Mouse (Mus musculus): ENCODE data around the gene Slx1b. TPM values are rescaled to one million over a fixed set of nuclear protein-coding genes. Genes with fewer than 3 reads are reported as not detected.
A peak's percentile ranks its signal among the peaks of the same experiment; 100 is the strongest.

The Slx1b gene
- polyA plus RNA-seq, 1 experiment from 2014 or later: 20.3 TPM

GRCm38 (mm10) chr7:126704121-126704980 is 8.8 kb upstream of the Slx1b start:
- H3K4me1 ChIP-seq (replicated peaks; ENCODE audit: control insufficient read depth, insufficient read depth, low read length): peaks cover 30% of the 10 kb centered on the region
- peaks cover 4% of the 10 kb centered on the region; the same call in 1 of the 2 replicates for H3K9me3 ChIP-seq (ENCODE audit: control insufficient read depth, low read length)
- no peaks in the 10 kb centered on the region for H3K27me3 ChIP-seq (replicated peaks; ENCODE audit: control insufficient read depth, insufficient read depth, low read length)
- peak overlapping the region; percentile 68 for H3K27ac ChIP-seq (ENCODE audit: low read length)
- ATAC-seq: peak; percentile 90
- H3K9ac ChIP-seq (replicated peaks; ENCODE audit: low read depth, low read length): peak overlapping the region; percentile 89
- peak overlapping the region; percentile 83 for H3K4me3 ChIP-seq (replicated peaks; ENCODE audit: low read length)
- peaks cover 9% of the 10 kb centered on the region; the same call in 1 of the 2 replicates for H3K36me3 ChIP-seq (ENCODE audit: control insufficient read depth, insufficient read depth)
- WGBS: 2% methylated on average over 39 of the region's 39 CpGs
- peak overlapping the region; percentile 80 for H3K4me2 ChIP-seq (ENCODE audit: low read length)

GRCm38 (mm10) chr7:126703757-126704077 is 8.1 kb upstream of the Slx1b start:
- H3K9ac ChIP-seq (replicated peaks; ENCODE audit: low read depth, low read length): peak overlapping the region; percentile 89
- H3K27ac ChIP-seq (ENCODE audit: low read length): peak overlapping the region; percentile 26
- H3K27me3 ChIP-seq (replicated peaks; ENCODE audit: control insufficient read depth, insufficient read depth, low read length): no peaks in the 10 kb centered on the region
- WGBS: 10% methylated on average over 7 of the region's 7 CpGs
- H3K4me2 ChIP-seq (ENCODE audit: low read length): peak overlapping the region; percentile 80
- H3K4me3 ChIP-seq (replicated peaks; ENCODE audit: low read length): peak overlapping the region; percentile 83
- peaks cover 30% of the 10 kb centered on the region for H3K4me1 ChIP-seq (replicated peaks; ENCODE audit: control insufficient read depth, insufficient read depth, low read length)
- H3K9me3 ChIP-seq (ENCODE audit: control insufficient read depth, low read length): no peaks in the 10 kb centered on the region
- ATAC-seq: peak; percentile 39
- H3K36me3 ChIP-seq (ENCODE audit: control insufficient read depth, insufficient read depth): peaks cover 11% of the 10 kb centered on the region

GRCm38 (mm10) chr7:126702861-126703756 is 7.5 kb upstream of the Slx1b start:
- H3K27me3 ChIP-seq (replicated peaks; ENCODE audit: control insufficient read depth, insufficient read depth, low read length): no peaks in the 10 kb centered on the region
- peak overlapping the region; percentile 83 for H3K4me3 ChIP-seq (replicated peaks; ENCODE audit: low read length)
- no peak for ATAC-seq
- H3K4me1 ChIP-seq (replicated peaks; ENCODE audit: control insufficient read depth, insufficient read depth, low read length): peaks cover 30% of the 10 kb centered on the region
- peaks cover 11% of the 10 kb centered on the region for H3K36me3 ChIP-seq (ENCODE audit: control insufficient read depth, insufficient read depth)
- peak overlapping the region; percentile 89 for H3K9ac ChIP-seq (replicated peaks; ENCODE audit: low read depth, low read length)
- H3K4me2 ChIP-seq (ENCODE audit: low read length): peak overlapping the region; percentile 80
- peak overlapping the region; percentile 26 for H3K27ac ChIP-seq (ENCODE audit: low read length)
- no peaks in the 10 kb centered on the region for H3K9me3 ChIP-seq (ENCODE audit: control insufficient read depth, low read length)
- 90% methylated on average over 12 of the region's 12 CpGs for WGBS

- no peak overlapping the region for H3K4me3 ChIP-seq (replicated peaks; ENCODE audit: low read length)
- H3K27me3 ChIP-seq (replicated peaks; ENCODE audit: control insufficient read depth, insufficient read depth, low read length): no peaks in the 10 kb centered on the region
- peaks cover 11% of the 10 kb centered on the region for H3K36me3 ChIP-seq (ENCODE audit: control insufficient read depth, insufficient read depth)
- peaks cover 31% of the 10 kb centered on the region for H3K4me1 ChIP-seq (replicated peaks; ENCODE audit: control insufficient read depth, insufficient read depth, low read length)
- 86% methylated on average over 6 of the region's 6 CpGs for WGBS
- H3K9me3 ChIP-seq (ENCODE audit: control insufficient read depth, low read length): no peaks in the 10 kb centered on the region
- peak overlapping the region; percentile 80 for H3K4me2 ChIP-seq (ENCODE audit: low read length)
- H3K27ac ChIP-seq (ENCODE audit: low read length): no peak overlapping the region
- ATAC-seq: no peak
- no peak overlapping the region for H3K9ac ChIP-seq (replicated peaks; ENCODE audit: low read depth, low read length)
Measured at GRCm38 (mm10) chr7:126702358-126702757, 6.8 kb upstream of the Slx1b start.

- no peaks in the 10 kb centered on the region for H3K27me3 ChIP-seq (replicated peaks; ENCODE audit: control insufficient read depth, insufficient read depth, low read length)
- ATAC-seq: no peak
- H3K9me3 ChIP-seq (ENCODE audit: control insufficient read depth, low read length): no peaks in the 10 kb centered on the region
- H3K4me3 ChIP-seq (replicated peaks; ENCODE audit: low read length): no peak overlapping the region
- H3K9ac ChIP-seq (replicated peaks; ENCODE audit: low read depth, low read length): peak overlapping the region; percentile 38; the same call in 1 of the 2 replicates
- H3K4me2 ChIP-seq (ENCODE audit: low read length): peak overlapping the region; percentile 33
- H3K4me1 ChIP-seq (replicated peaks; ENCODE audit: control insufficient read depth, insufficient read depth, low read length): peaks cover 37% of the 10 kb centered on the region
- peaks cover 11% of the 10 kb centered on the region for H3K36me3 ChIP-seq (ENCODE audit: control insufficient read depth, insufficient read depth)
- 60% methylated on average over 24 of the region's 24 CpGs for WGBS
- no peak overlapping the region for H3K27ac ChIP-seq (ENCODE audit: low read length)
Measured at GRCm38 (mm10) chr7:126701559-126702357, 6.2 kb upstream of the Slx1b start.

- WGBS: 0% methylated on average over 11 of the region's 11 CpGs
- Histone ChIP-seq H3K9ac (replicated peaks; ENCODE audit: low read depth, low read length) (peak overlapping the region; percentile 38; the same call in 1 of the 2 replicates), H3K4me1 (replicated peaks; ENCODE audit: control insufficient read depth, insufficient read depth, low read length) (peaks cover 43% of the 10 kb centered on the region), H3K4me2 (ENCODE audit: low read length) (peak overlapping the region; percentile 33), H3K4me3 (replicated peaks; ENCODE audit: low read length) (no peak overlapping the region), H3K36me3 (ENCODE audit: control insufficient read depth, insufficient read depth) (peaks cover 11% of the 10 kb centered on the region), H3K9me3 (ENCODE audit: control insufficient read depth, low read length) (no peaks in the 10 kb centered on the region), H3K27me3 (replicated peaks; ENCODE audit: control insufficient read depth, insufficient read depth, low read length) (no peaks in the 10 kb centered on the region), H3K27ac (ENCODE audit: low read length) (no peak overlapping the region)
- peak; percentile 29 for ATAC-seq
Measured at GRCm38 (mm10) chr7:126701070-126701469, 5.5 kb upstream of the Slx1b start.

- Histone ChIP-seq H3K27ac (ENCODE audit: low read length) (no peak overlapping the region), H3K9ac (replicated peaks; ENCODE audit: low read depth, low read length) (no peak overlapping the region), H3K36me3 (ENCODE audit: control insufficient read depth, insufficient read depth) (peaks cover 11% of the 10 kb centered on the region), H3K4me2 (ENCODE audit: low read length) (no peak overlapping the region), H3K27me3 (replicated peaks; ENCODE audit: control insufficient read depth, insufficient read depth, low read length) (no peaks in the 10 kb centered on the region), H3K9me3 (ENCODE audit: control insufficient read depth, low read length) (no peaks in the 10 kb centered on the region), H3K4me3 (replicated peaks; ENCODE audit: low read length) (no peak overlapping the region), H3K4me1 (replicated peaks; ENCODE audit: control insufficient read depth, insufficient read depth, low read length) (peaks cover 43% of the 10 kb centered on the region)
- 85% methylated on average over 25 of the region's 25 CpGs for WGBS
- no peak for ATAC-seq
Measured at GRCm38 (mm10) chr7:126700063-126701015, 4.8 kb upstream of the Slx1b start.

- WGBS: 95% methylated on average over 8 of the region's 8 CpGs
- peaks cover 46% of the 10 kb centered on the region for H3K4me1 ChIP-seq (replicated peaks; ENCODE audit: control insufficient read depth, insufficient read depth, low read length)
- no peak for ATAC-seq
Measured at GRCm38 (mm10) chr7:126697838-126698237, 2.3 kb upstream of the Slx1b start.

More at GRCm38 (mm10) chr7:126697838-126698237, 2.3 kb upstream of the Slx1b start:
- Histone ChIP-seq H3K27me3 (replicated peaks; ENCODE audit: control insufficient read depth, insufficient read depth, low read length) (no peaks in the 10 kb centered on the region), H3K4me2 (ENCODE audit: low read length) (no peak overlapping the region), H3K27ac (ENCODE audit: low read length) (no peak overlapping the region), H3K9me3 (ENCODE audit: control insufficient read depth, low read length) (no peaks in the 10 kb centered on the region), H3K9ac (replicated peaks; ENCODE audit: low read depth, low read length) (no peak overlapping the region), H3K4me3 (replicated peaks; ENCODE audit: low read length) (no peak overlapping the region), H3K36me3 (ENCODE audit: control insufficient read depth, insufficient read depth) (peaks cover 11% of the 10 kb centered on the region)
